Mouse (Mus musculus): ENCODE results near the gene Vmn2r46. TPM values are rescaled to one million over a fixed set of nuclear protein-coding genes. Genes with fewer than 3 reads are reported as not detected.
"Not testable (repeated sequence)": the region's sequence is repeated elsewhere in the genome, so short reads cannot be mapped to it uniquely, and the experiment has no call there.

The Vmn2r46 gene
- not detected in 2 replicates for polyA plus RNA-seq (2016; fragmentation: Nextera tagmentation; extraction: Ambion mirVana)

- not testable (repeated sequence) for H3K4me3 ChIP-seq; H3K27ac ChIP-seq; DNase-seq (ENCODE audit: extremely low spot score, low spot score); H3K9me3 ChIP-seq; H3K27me3 ChIP-seq (ENCODE audit: poor library complexity, severe bottlenecking); H3K4me1 ChIP-seq; H3K36me3 ChIP-seq (replicated peaks)
- no CpG with 5 or more reads among the region's 1 CpGs for WGBS
Observed at GRCm38 (mm10) chr7:9770471-9770870, at the start of gene Vmn2r46. Gene Vmn2r46, minus strand, starts transcription at chr7:9770571.

Other genes with a start within 250 kb of the Vmn2r46 start
- gene Vmn2r47, start 70.8 kb upstream of the Vmn2r46 start, polyA plus RNA-seq (2016; fragmentation: Nextera tagmentation; extraction: Ambion mirVana) = not detected in 2 replicates
- gene Vmn2r48, start 183.0 kb upstream of the Vmn2r46 start, polyA plus RNA-seq (2016; fragmentation: Nextera tagmentation; extraction: Ambion mirVana) = not detected in 2 replicates
- not detected in 2 replicates for gene Vmn2r49, start 221.7 kb upstream of the Vmn2r46 start, polyA plus RNA-seq (2016; fragmentation: Nextera tagmentation; extraction: Ambion mirVana)

Measured in forebrain, embryonic 10.5 days (tissue).